Mouse (Mus musculus) heart, postnatal 0 days (tissue): ENCODE measurements around the gene Cacng6.
"Not testable (repeated sequence)": the region's sequence is repeated elsewhere in the genome, so short reads cannot be mapped to it uniquely, and the experiment has no call there.

ENCODE experiments used
- CTCF ChIP-seq: IDR thresholded peaks from 2 replicates; pipeline ENCODE4 v1.5.1; 2016; ENCODE audit warnings: antibody characterized with exemption, control low read depth, low read depth
- EP300 ChIP-seq: IDR thresholded peaks from 2 replicates; pipeline ENCODE4 v1.6.1; 2016; ENCODE audit warnings: antibody characterized with exemption, low read depth

GRCm38 (mm10) chr7:3398363-3398762 lies 25.6 kb upstream of the Cacng6 start:
- TF ChIP-seq EP300, CTCF: not testable (repeated sequence)
